Mouse (Mus musculus): ENCODE results near the gene Cdk16.

Cdk16 gene

GRCm38 (mm10) chrX:20687519-20688067 is at the start of gene Cdk16:
Cdk16 (plus strand) TSS chrX:20687954.
- CTCF ChIA-PET: interaction anchor here in 1 of 4 experiments (0.9 to 1.1 kb wide), 2 partner anchors 25 to 26 kb away, joined by 3 read pairs; no protein-coding TSS in a partner anchor
- POLR2A ChIA-PET: interaction anchor here (0.5 to 10.1 kb wide), 46 partner anchors 8 to 323 kb away, joined by 3 to 125 read pairs (median 6); partner anchors contain the start of genes Araf (in 2 of the 4), Ndufb11 (in 2 of the 4), Rbm10 (in 2 of the 4) and Uba1 (in 2 of the 4)

GRCm38 (mm10) chrX:20638141-20638540 is 49.6 kb upstream of the Cdk16 start:
- POLR2A ChIA-PET: interaction anchor here in 1 of 4 experiments (1.6 kb wide), 1 partner anchor 21 kb away, joined by 4 read pairs; the partner anchor contains the start of genes Ndufb11 and Rbm10
- CTCF ChIA-PET: interaction anchor here in 1 of 4 experiments (0.6 kb wide), 1 partner anchor 154 kb away, joined by 9 read pairs; no protein-coding TSS in a partner anchor

GRCm38 (mm10) chrX:20644780-20645179 is 43.0 kb upstream of the Cdk16 start:
- POLR2A ChIA-PET: interaction anchor here in 2 of 4 experiments (0.6 to 1.7 kb wide), 4 partner anchors 11 to 43 kb away, joined by 3 to 8 read pairs (median 3); partner anchors contain the start of gene Cdk16 (in 1 of the 2)
- CTCF ChIA-PET: no interaction called here

- ChIA-PET POLR2A (interaction anchor here (0.5 to 2.3 kb wide), 26 partner anchors 9 to 295 kb away, joined by 3 to 12 read pairs (median 4); partner anchors contain the start of genes Cdk16 (in 2 of the 4), Ndufb11 (in 2 of the 4), Rbm10 (in 2 of the 4) and Elk1 (in 1 of the 4)), CTCF (interaction anchor here in 1 of 4 experiments (0.6 kb wide), 2 partner anchors 15 to 53 kb away, joined by 3 to 4 read pairs; no protein-coding TSS in a partner anchor)
These were observed 30.2 kb upstream of the Cdk16 start for GRCm38 (mm10) chrX:20657593-20657992.

- ChIA-PET POLR2A (interaction anchor here (0.5 to 2.3 kb wide), 26 partner anchors 9 to 294 kb away, joined by 3 to 12 read pairs (median 4); partner anchors contain the start of genes Cdk16 (in 2 of the 4), Ndufb11 (in 2 of the 4), Rbm10 (in 2 of the 4) and Elk1 (in 1 of the 4)), CTCF (interaction anchor here in 1 of 4 experiments (0.6 kb wide), 2 partner anchors 16 to 53 kb away, joined by 3 to 4 read pairs; no protein-coding TSS in a partner anchor)
These were observed 29.6 kb upstream of the Cdk16 start, which contains the start of gene Uba1 for GRCm38 (mm10) chrX:20658026-20658652. Uba1 (plus strand) TSS chrX:20658326.

GRCm38 (mm10) chrX:20658891-20659406 is 28.8 kb upstream of the Cdk16 start:
- ChIA-PET POLR2A (interaction anchor here in 3 of 4 experiments (0.9 to 2.3 kb wide), 12 partner anchors 8 to 291 kb away, joined by 3 to 12 read pairs (median 4); partner anchors contain the start of genes Cdk16 (in 2 of the 3), Elk1 (in 1 of the 3), Jade3 (in 1 of the 3) and Ndufb11 (in 1 of the 3)), CTCF (interaction anchor here in 1 of 4 experiments (0.7 to 1.0 kb wide), 2 partner anchors 161 to 380 kb away, joined by 3 to 4 read pairs; no protein-coding TSS in a partner anchor)

- POLR2A ChIA-PET: interaction anchor here in 3 of 4 experiments (0.7 to 4.1 kb wide), 48 partner anchors 10 to 299 kb away, joined by 3 to 63 read pairs (median 5); partner anchors contain the start of genes Cdk16 (in 3 of the 3), Ndufb11 (in 2 of the 3), Rbm10 (in 2 of the 3) and Usp11 (in 2 of the 3)
- CTCF ChIA-PET: interaction anchor here (0.6 to 2.2 kb wide), 12 partner anchors 18 to 632 kb away, joined by 3 to 22 read pairs (median 4); partner anchors contain the start of genes Araf (in 1 of the 4) and Cdk16 (in 1 of the 4)
These were observed 25.4 kb upstream of the Cdk16 start for GRCm38 (mm10) chrX:20662317-20662715.

- ChIA-PET POLR2A (interaction anchor here (0.5 to 4.1 kb wide), 57 partner anchors 9 to 298 kb away, joined by 3 to 63 read pairs (median 4); partner anchors contain the start of genes Cdk16 (in 4 of the 4), Ndufb11 (in 2 of the 4), Rbm10 (in 2 of the 4) and Usp11 (in 2 of the 4)), CTCF (interaction anchor here in 3 of 4 experiments (0.5 to 2.2 kb wide), 12 partner anchors 10 to 632 kb away, joined by 3 to 22 read pairs (median 4); partner anchors contain the start of genes Araf (in 1 of the 3) and Cdk16 (in 1 of the 3))
These were observed 24.9 kb upstream of the Cdk16 start for GRCm38 (mm10) chrX:20662716-20663443.

GRCm38 (mm10) chrX:20663444-20663790 is 24.3 kb upstream of the Cdk16 start:
- ChIA-PET POLR2A (interaction anchor here (0.5 to 4.1 kb wide), 39 partner anchors 9 to 298 kb away, joined by 3 to 63 read pairs (median 6); partner anchors contain the start of genes Cdk16 (in 4 of the 4), Ndufb11 (in 2 of the 4), Rbm10 (in 2 of the 4) and Usp11 (in 2 of the 4)), CTCF (interaction anchor here in 2 of 4 experiments (0.6 to 2.2 kb wide), 6 partner anchors 10 to 631 kb away, joined by 3 to 22 read pairs (median 4); partner anchors contain the start of genes Araf (in 1 of the 2) and Cdk16 (in 1 of the 2))

- CTCF ChIA-PET: interaction anchor here in 1 of 4 experiments (0.9 to 1.1 kb wide), 2 partner anchors 25 to 26 kb away, joined by 3 read pairs; no protein-coding TSS in a partner anchor
- POLR2A ChIA-PET: interaction anchor here (0.6 to 10.1 kb wide), 54 partner anchors 8 to 962 kb away, joined by 3 to 125 read pairs (median 6); partner anchors contain the start of genes Araf (in 2 of the 4), Uba1 (in 2 of the 4), Usp11 (in 2 of the 4) and Elk1 (in 1 of the 4)
These were observed 354 bp downstream of the Cdk16 start for GRCm38 (mm10) chrX:20688068-20688547.

GRCm38 (mm10) chrX:20688615-20689014 is 861 bp downstream of the Cdk16 start:
- POLR2A ChIA-PET: interaction anchor here (0.6 to 10.1 kb wide), 38 partner anchors 9 to 961 kb away, joined by 3 to 125 read pairs (median 6); partner anchors contain the start of genes Ndufb11 (in 2 of the 4), Rbm10 (in 2 of the 4), Uba1 (in 2 of the 4) and Usp11 (in 2 of the 4)
- CTCF ChIA-PET: interaction anchor here in 1 of 4 experiments (1.1 kb wide), 1 partner anchor 27 kb away, joined by 3 read pairs; no protein-coding TSS in a partner anchor

- POLR2A ChIA-PET: interaction anchor here (0.5 to 10.1 kb wide), 8 partner anchors 9 to 143 kb away, joined by 3 to 125 read pairs (median 4); partner anchors contain the start of gene Usp11 (in 1 of the 4)
- CTCF ChIA-PET: no interaction called here
These were observed 3.8 kb downstream of the Cdk16 start for GRCm38 (mm10) chrX:20691566-20691965.

GRCm38 (mm10) chrX:20692616-20693015 is 4.9 kb downstream of the Cdk16 start:
- ChIA-PET POLR2A (interaction anchor here in 3 of 4 experiments (0.7 to 10.1 kb wide), 10 partner anchors 8 to 100 kb away, joined by 3 to 125 read pairs (median 4); partner anchors contain the start of genes Usp11 (in 3 of the 3), Ndufb11 (in 1 of the 3) and Rbm10 (in 1 of the 3)), CTCF (no interaction called here)

GRCm38 (mm10) chrX:20695842-20696241 is 8.1 kb downstream of the Cdk16 start:
- ChIA-PET POLR2A (interaction anchor here in 2 of 4 experiments (1.3 to 9.4 kb wide), 3 partner anchors 6 to 11 kb away, joined by 3 to 125 read pairs (median 3); partner anchors contain the start of gene Cdk16 (in 1 of the 2)), CTCF (no interaction called here)

GRCm38 (mm10) chrX:20703741-20704290 is 16.1 kb downstream of the Cdk16 start, which contains the start of gene Usp11:
Usp11 (plus strand) TSS chrX:20703906.
- CTCF ChIA-PET: interaction anchor here in 1 of 4 experiments (1.1 kb wide), 1 partner anchor 65 kb away, joined by 5 read pairs; no protein-coding TSS in a partner anchor
- POLR2A ChIA-PET: interaction anchor here (0.5 to 9.4 kb wide), 19 partner anchors 8 to 172 kb away, joined by 3 to 125 read pairs (median 5); partner anchors contain the start of genes Cdk16 (in 3 of the 4), Ndufb11 (in 1 of the 4), Rbm10 (in 1 of the 4) and Uba1 (in 1 of the 4)

Measured in embryonic stem cell, embryonic (primary cell).